Mouse (Mus musculus) olfactory bulb, adult 2 months (tissue): Measurements from ENCODE around the gene Wwc2.

ENCODE experiments used
- CTCF ChIP-seq: fragments of 200-500 bp; IDR thresholded peaks from 2 replicates; pipeline ENCODE4 v1.5.1; 2012; ENCODE audit warnings: low read depth, mild to moderate bottlenecking, low read length, moderate library complexity; ENCODE audit not compliant: insufficient read depth
- POLR2A ChIP-seq: fragments of 200-500 bp; IDR thresholded peaks from 2 replicates; pipeline ENCODE4 v1.6.1; 2012; ENCODE audit warnings: mild to moderate bottlenecking, low read depth, low read length, moderate library complexity; ENCODE audit not compliant: insufficient read depth

GRCm38 (mm10) chr8:47783544-47783943 lies 207.2 kb downstream of the Wwc2 start:
- TF ChIP-seq POLR2A, result no peak
- no peak for TF ChIP-seq CTCF
